Comparison of ENCODE assay signal across 9 mouse cellular contexts in genomic region chr4:123284731-123285624, GRCm38 (mm10). TPM values are rescaled to one million over a fixed set of nuclear protein-coding genes. Genes with fewer than 3 reads are reported as not detected.
DNase-seq lines count a peak whose midpoint lies in the region; ATAC-seq and TF ChIP-seq lines count a peak whose summit lies in the region.
"Had no signal": no experiment of that assay in that cellular context is flagged by ENCODE, and none has a peak within 500 bp of the region (broad histone marks: within the 10 kb centered on the region; RNA-seq: fewer than 3 reads in every experiment).

No protein-coding gene starts in this region.

- TF ChIP-seq CTCF in bone marrow, adult 2 months (IDR thresholded peaks at IDR 0.05; ENCODE audit: control insufficient read depth, insufficient read depth, low read length) = no peak
- TF ChIP-seq CTCF in embryonic fibroblast, embryonic 13.5 days (IDR thresholded peaks at IDR 0.05; ENCODE audit: borderline replicate concordance, insufficient read depth, low read length) = no peak

- no peaks in the 10 kb centered on the region for H3K27me3 ChIP-seq in hindbrain, embryonic 16.5 days (replicated peaks; ENCODE audit: control insufficient read depth, insufficient read depth, low read length)

- peak overlapping the region; percentile 82 for H3K27ac ChIP-seq in bone marrow, adult 2 months (ENCODE audit: control insufficient read depth, insufficient read depth, low read depth, low read length, poor library complexity)
- H3K27ac ChIP-seq in embryonic fibroblast, embryonic 13.5 days (ENCODE audit: insufficient read depth, low read length) = no peak overlapping the region
- no peak overlapping the region for H3K27ac ChIP-seq in hindbrain, embryonic 16.5 days (ENCODE audit: low read depth, low read length)

- ATAC-seq in hindbrain, embryonic 16.5 days = no peak
- ATAC-seq in megakaryocyte-erythroid progenitor cell, adult 5-6 weeks (replicated peaks; ENCODE audit: low FRiP score, low TSS enrichment, poor library complexity, severe bottlenecking) = 0 out of 2 replicates have a peak, but pooled peaks have one; percentile 10

- intact Hi-C loops in left cerebral cortex, postnatal 25 days (cut with DNase I) = no loop called here

- no peak for DNase-seq in testis, postnatal 14 days (ENCODE audit: low spot score)
- DNase-seq in left cerebral cortex, postnatal 25 days (ENCODE audit: low spot score in 2 of 2) = no peak
- no peak for DNase-seq in retina, embryonic 14.5 days (ENCODE audit: low spot score)
- no peak for DNase-seq in lung, postnatal 14 days

- H3K9ac ChIP-seq in hindbrain, embryonic 16.5 days (ENCODE audit: low read depth, low read length) = peak overlapping the region; percentile 13

- H3K4me2 ChIP-seq in hindbrain, embryonic 16.5 days (ENCODE audit: low read length) = peak overlapping the region; percentile 73

- no peaks in the 10 kb centered on the region for H3K9me3 ChIP-seq in hindbrain, embryonic 16.5 days (ENCODE audit: control insufficient read depth, low read length)

- H3K36me3 ChIP-seq in hindbrain, embryonic 16.5 days (ENCODE audit: control insufficient read depth, insufficient read depth, low read length) = peaks cover 19% of the 10 kb centered on the region

- H3K4me3 ChIP-seq in bone marrow, adult 2 months (replicated peaks; ENCODE audit: control insufficient read depth, low read depth, low read length) = peak overlapping the region; percentile 95
- peak overlapping the region; percentile 95 for H3K4me3 ChIP-seq in embryonic fibroblast, embryonic 13.5 days (ENCODE audit: insufficient read depth, low read length)
- peak overlapping the region; percentile 11 for H3K4me3 ChIP-seq in hindbrain, embryonic 16.5 days (ENCODE audit: low read length)

- H3K4me1 ChIP-seq in bone marrow, adult 2 months (ENCODE audit: control insufficient read depth, insufficient read depth, low read length) = peaks cover 3% of the 10 kb centered on the region
- H3K4me1 ChIP-seq in embryonic fibroblast, embryonic 13.5 days (ENCODE audit: control insufficient read depth, insufficient read depth, low read length) = peaks cover 11% of the 10 kb centered on the region
- H3K4me1 ChIP-seq in hindbrain, embryonic 16.5 days (ENCODE audit: control insufficient read depth, insufficient read depth, low read depth, low read length) = peaks cover 23% of the 10 kb centered on the region

- TF ChIP-seq POLR2A in bone marrow, adult 2 months (IDR thresholded peaks at IDR 0.05; ENCODE audit: borderline replicate concordance, control insufficient read depth, low read depth, low read length) = no peak
- TF ChIP-seq POLR2A in embryonic fibroblast, embryonic 13.5 days (IDR thresholded peaks at IDR 0.05; ENCODE audit: low read depth, low read length) = no peak

- WGBS in bone marrow, adult 2 months = 42% methylated on average over 6 of the region's 6 CpGs
- 79% methylated on average over 6 of the region's 6 CpGs for WGBS in hindbrain, embryonic 16.5 days

RNA-seq across cellular contexts. Expression of gene Pabpc4, which starts 22.8 kb away (rescaled TPM):
- 147 and 150 TPM in 2 replicates for polyA plus RNA-seq in bone marrow, adult 2 months (2011; ENCODE audit: insufficient read depth, insufficient read length, low replicate concordance, missing spikeins)
- 151 and 154 TPM in 2 replicates for polyA plus RNA-seq in embryonic fibroblast, embryonic 13.5 days (2011; ENCODE audit: insufficient read length, low read depth, missing spikeins)
- 23.0 and 31.4 TPM in 2 replicates for polyA plus RNA-seq in hindbrain, embryonic 16.5 days (2015; fragmentation: Nextera tagmentation; extraction: Ambion mirVana)
- 364 and 416 TPM in 2 replicates for total RNA-seq in megakaryocyte-erythroid progenitor cell, adult 5-6 weeks (2014; fragmentation: Nextera tagmentation)
- total RNA-seq in megakaryocyte-erythroid progenitor cell, adult 5-6 weeks (2017) = 201 and 257 TPM in 2 replicates
- total RNA-seq in left cerebral cortex, postnatal 25 days (2021) = 10 to 100 TPM; 36.8 to 40.3 TPM

RNA-seq across cellular contexts. Expression of gene Oxct2a, which starts 38.5 kb away (rescaled TPM):
- polyA plus RNA-seq in bone marrow, adult 2 months (2011; ENCODE audit: insufficient read depth, insufficient read length, low replicate concordance, missing spikeins) = not detected in 2 replicates
- polyA plus RNA-seq in embryonic fibroblast, embryonic 13.5 days (2011; ENCODE audit: insufficient read length, low read depth, missing spikeins) = not detected in 2 replicates
- 0.12 and 0.14 TPM in 2 replicates for polyA plus RNA-seq in hindbrain, embryonic 16.5 days (2015; fragmentation: Nextera tagmentation; extraction: Ambion mirVana)
- total RNA-seq in megakaryocyte-erythroid progenitor cell, adult 5-6 weeks (2014; fragmentation: Nextera tagmentation) = not detected in 2 replicates
- not detected in 2 replicates for total RNA-seq in megakaryocyte-erythroid progenitor cell, adult 5-6 weeks (2017)
- total RNA-seq in left cerebral cortex, postnatal 25 days (2021) = not detected
- total RNA-seq: common myeloid progenitor, adult 5-6 weeks had no signal

RNA-seq across cellular contexts. Expression of gene Heyl, which starts 51.6 kb away (rescaled TPM):
- 0.77 and 0.84 TPM in 2 replicates for polyA plus RNA-seq in bone marrow, adult 2 months (2011; ENCODE audit: insufficient read depth, insufficient read length, low replicate concordance, missing spikeins)
- 1.3 and 2.9 TPM in 2 replicates for polyA plus RNA-seq in embryonic fibroblast, embryonic 13.5 days (2011; ENCODE audit: insufficient read length, low read depth, missing spikeins)
- 5.3 and 7.6 TPM in 2 replicates for polyA plus RNA-seq in hindbrain, embryonic 16.5 days (2015; fragmentation: Nextera tagmentation; extraction: Ambion mirVana)
- 0.27 and 1.3 TPM in 2 replicates for total RNA-seq in megakaryocyte-erythroid progenitor cell, adult 5-6 weeks (2014; fragmentation: Nextera tagmentation)
- not detected in 2 replicates for total RNA-seq in megakaryocyte-erythroid progenitor cell, adult 5-6 weeks (2017)
- 1 to 10 TPM; 4.2 to 5.8 TPM for total RNA-seq in left cerebral cortex, postnatal 25 days (2021)
- total RNA-seq: common myeloid progenitor, adult 5-6 weeks had no signal

RNA-seq across cellular contexts. Expression of gene Bmp8a, which starts 58.1 kb away (rescaled TPM):
- polyA plus RNA-seq in bone marrow, adult 2 months (2011; ENCODE audit: insufficient read depth, insufficient read length, low replicate concordance, missing spikeins) = not detected in 2 replicates
- 0.70 TPM in 1 of 2 replicates, not detected in the other for polyA plus RNA-seq in embryonic fibroblast, embryonic 13.5 days (2011; ENCODE audit: insufficient read length, low read depth, missing spikeins)
- polyA plus RNA-seq in hindbrain, embryonic 16.5 days (2015; fragmentation: Nextera tagmentation; extraction: Ambion mirVana) = 0.22 and 0.26 TPM in 2 replicates
- total RNA-seq in megakaryocyte-erythroid progenitor cell, adult 5-6 weeks (2014; fragmentation: Nextera tagmentation) = not detected in 2 replicates
- not detected in 2 replicates for total RNA-seq in megakaryocyte-erythroid progenitor cell, adult 5-6 weeks (2017)
- total RNA-seq in left cerebral cortex, postnatal 25 days (2021) = under 1 TPM; 0.18 to 0.37 TPM
- total RNA-seq: common myeloid progenitor, adult 5-6 weeks had no signal

Comparison
In these comparisons a context has a peak if more than half of its experiments do, and no peak if none do; other contexts are left out.
1. H3K4me3 ChIP-seq: peak in every context shown above with its lines; median percentile 95 in bone marrow, adult 2 months; 95 in embryonic fibroblast, embryonic 13.5 days; 11 in hindbrain, embryonic 16.5 days.